Mouse (Mus musculus) liver, embryonic 15.5 days (tissue): ENCODE results near the gene Slc22a1. TPM values are rescaled to one million over a fixed set of nuclear protein-coding genes. Genes with fewer than 3 reads are reported as not detected.

Source experiments
- ATAC-seq: fragments of 200-750 bp; cut with Nextera tagmentation; 2 replicates; pipeline ENCODE4 v1.8.0; 2017; ENCODE audit warnings: moderate number of reproducible peaks, mild to moderate bottlenecking, moderate library complexity; ENCODE audit not compliant: insufficient read depth
- H3K27ac ChIP-seq: fragments of 300-500 bp; sonication (generic); replicated peaks from 2 replicates; pipeline ENCODE4 v1.5.1; 2015; ENCODE audit warnings: mild to moderate bottlenecking, inconsistent platforms
- H3K27me3 ChIP-seq: fragments of 300-500 bp; sonication (generic); 2 replicates; pipeline ENCODE4 v1.6.1; 2015; ENCODE audit warnings: mild to moderate bottlenecking, inconsistent platforms
- H3K36me3 ChIP-seq: fragments of 300-500 bp; sonication (generic); replicated peaks from 2 replicates; pipeline ENCODE4 v1.6.1; 2015; ENCODE audit warnings: moderate library complexity, mild to moderate bottlenecking, inconsistent platforms
- H3K4me1 ChIP-seq: fragments of 300-500 bp; sonication (generic); replicated peaks from 2 replicates; pipeline ENCODE4 v1.6.1; 2015; ENCODE audit warnings: inconsistent platforms
- H3K4me2 ChIP-seq: fragments of 300-500 bp; sonication (generic); 2 replicates; pipeline ENCODE4 v1.6.1; 2015; ENCODE audit warnings: moderate library complexity, mild to moderate bottlenecking, inconsistent platforms
- H3K4me3 ChIP-seq: fragments of 300-500 bp; sonication (generic); replicated peaks from 2 replicates; pipeline ENCODE4 v1.5.1; 2015; ENCODE audit warnings: mild to moderate bottlenecking, inconsistent platforms
- H3K9ac ChIP-seq: fragments of 300-500 bp; sonication (generic); 2 replicates; pipeline ENCODE4 v1.6.1; 2015; ENCODE audit warnings: moderate library complexity, mild to moderate bottlenecking, inconsistent platforms
- H3K9me3 ChIP-seq: fragments of 300-500 bp; sonication (generic); replicated peaks from 2 replicates; pipeline ENCODE4 v1.6.1; 2016; ENCODE audit warnings: inconsistent platforms
- WGBS: fragments of 180-500 bp; shearing (Covaris S2); methylation state at CpG from one replicate; pipeline ENCODE4 v1.1.7; 2015; ENCODE audit warnings: mixed read lengths; ENCODE audit not compliant: insufficient replicate concordance; 5-methylcytosine and 5-hydroxymethylcytosine counted together
- polyA plus RNA-seq: library from polyadenylated mRNA; unstranded; fragments of >200 nt; fragmentation: Nextera tagmentation; extraction: Ambion mirVana; gene quantifications from 2 replicates; pipeline ENCODE4 v1.2.1, GENCODE M21; 2015

Gene Slc22a1
- polyA plus RNA-seq, 1 experiment from 2014 or later: 0.05 TPM

DNA sequence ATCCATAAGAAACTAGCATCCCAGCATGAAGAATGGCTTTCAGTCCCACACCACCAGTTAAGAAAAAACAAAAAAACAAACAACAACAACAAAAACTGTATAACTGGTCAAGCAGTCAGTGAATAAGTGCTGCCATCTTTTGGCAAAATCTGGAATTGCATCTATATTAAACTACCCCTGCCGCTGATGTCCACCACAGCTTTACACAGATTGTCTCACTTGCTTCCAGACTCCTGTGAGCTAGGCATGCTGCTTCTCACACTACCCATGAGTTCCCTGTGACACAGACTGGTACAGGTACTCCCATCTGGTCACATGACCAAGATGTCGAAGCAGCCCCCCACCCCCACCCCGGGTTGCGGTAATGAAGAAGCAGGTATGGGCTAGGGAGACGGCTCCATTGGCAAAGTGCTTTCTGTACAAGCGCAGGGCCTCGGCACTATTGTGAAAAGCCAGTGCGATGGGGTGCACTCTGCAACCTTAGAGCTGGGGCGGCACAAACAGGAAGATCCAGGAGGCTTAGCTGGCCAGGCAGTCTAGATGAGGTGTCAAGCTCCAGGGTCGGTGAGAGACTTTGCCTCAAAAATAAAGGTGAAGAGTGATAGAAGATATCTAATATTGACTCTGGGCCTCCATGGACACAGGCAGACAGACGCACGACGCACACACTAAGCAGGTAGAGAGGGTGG is 14.9 kb downstream of the Slc22a1 start:
- no peak overlapping the region for H3K4me2 ChIP-seq
- peaks cover 21% of the 10 kb centered on the region for H3K27me3 ChIP-seq
- no peaks in the 10 kb centered on the region for H3K9me3 ChIP-seq
- no peak overlapping the region for H3K9ac ChIP-seq
- H3K27ac ChIP-seq: no peak overlapping the region
- ATAC-seq: no peak
- no peaks in the 10 kb centered on the region for H3K4me1 ChIP-seq
- no peaks in the 10 kb centered on the region for H3K36me3 ChIP-seq
- no peak overlapping the region for H3K4me3 ChIP-seq
- WGBS: 60% methylated on average over 13 of the region's 13 CpGs

- Histone ChIP-seq H3K4me2 (no peak overlapping the region), H3K27me3 (peaks cover 21% of the 10 kb centered on the region), H3K4me1 (no peaks in the 10 kb centered on the region), H3K4me3 (no peak overlapping the region), H3K36me3 (no peaks in the 10 kb centered on the region), H3K9me3 (no peaks in the 10 kb centered on the region), H3K27ac (no peak overlapping the region), H3K9ac (no peak overlapping the region)
- ATAC-seq: no peak
- 69% methylated on average over 10 of the region's 10 CpGs for WGBS
These were observed 16.4 kb downstream of the Slc22a1 start for GRCm38 (mm10) chr17:12659233-12659632.

- WGBS: 49% methylated on average over 7 of the region's 7 CpGs
- no peak overlapping the region for H3K27ac ChIP-seq
- H3K9me3 ChIP-seq: no peaks in the 10 kb centered on the region
- no peaks in the 10 kb centered on the region for H3K4me1 ChIP-seq
- no peak for ATAC-seq
- peaks cover 17% of the 10 kb centered on the region for H3K27me3 ChIP-seq
- H3K36me3 ChIP-seq: no peaks in the 10 kb centered on the region
- H3K9ac ChIP-seq: no peak overlapping the region
- H3K4me3 ChIP-seq: no peak overlapping the region
- H3K4me2 ChIP-seq: no peak overlapping the region
These were observed 16.8 kb downstream of the Slc22a1 start for GRCm38 (mm10) chr17:12658784-12659183.

DNA sequence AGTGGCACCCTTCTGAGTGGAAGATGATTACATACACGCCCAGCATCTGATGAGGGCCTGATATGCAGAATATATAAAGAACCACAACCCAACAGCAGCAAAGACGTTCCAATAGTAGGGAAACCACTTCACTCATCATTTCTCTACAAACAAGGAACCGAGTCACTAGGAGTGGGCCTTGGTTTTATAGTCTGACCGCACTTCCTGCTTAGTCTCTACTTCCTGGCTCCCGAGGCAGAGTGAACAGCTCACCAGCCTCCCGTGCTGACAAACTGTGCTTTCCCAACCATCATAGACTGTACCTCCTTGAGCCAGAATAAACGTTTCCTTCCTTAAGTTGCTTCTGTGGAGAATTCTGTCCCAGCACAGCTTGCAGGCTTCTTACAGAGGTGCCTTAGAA is 19.8 kb downstream of the Slc22a1 start:
- WGBS: 27% methylated on average over 7 of the region's 7 CpGs
- H3K9me3 ChIP-seq: no peaks in the 10 kb centered on the region
- no peaks in the 10 kb centered on the region for H3K36me3 ChIP-seq
- no peak overlapping the region for H3K4me3 ChIP-seq
- H3K4me1 ChIP-seq: no peaks in the 10 kb centered on the region
- no peak for ATAC-seq
- no peaks in the 10 kb centered on the region for H3K27me3 ChIP-seq
- H3K27ac ChIP-seq: no peak overlapping the region
- H3K9ac ChIP-seq: no peak overlapping the region
- H3K4me2 ChIP-seq: no peak overlapping the region

GRCm38 (mm10) chr17:12654061-12654460 is 21.6 kb downstream of the Slc22a1 start:
- no peaks in the 10 kb centered on the region for H3K36me3 ChIP-seq
- H3K4me1 ChIP-seq: no peaks in the 10 kb centered on the region
- no peak overlapping the region for H3K4me2 ChIP-seq
- no peak overlapping the region for H3K27ac ChIP-seq
- H3K9me3 ChIP-seq: no peaks in the 10 kb centered on the region
- H3K9ac ChIP-seq: no peak overlapping the region
- H3K27me3 ChIP-seq: no peaks in the 10 kb centered on the region
- WGBS: 68% methylated on average over 3 of the region's 3 CpGs
- H3K4me3 ChIP-seq: no peak overlapping the region
- ATAC-seq: no peak

- Histone ChIP-seq H3K9ac (no peak overlapping the region), H3K27me3 (0 out of 2 replicates have a peak, but pooled peaks cover 4% of the 10 kb centered on the region), H3K4me2 (no peak overlapping the region), H3K27ac (no peak overlapping the region), H3K9me3 (no peaks in the 10 kb centered on the region), H3K4me3 (no peak overlapping the region), H3K36me3 (no peaks in the 10 kb centered on the region), H3K4me1 (no peaks in the 10 kb centered on the region)
- ATAC-seq: no peak
- 79% methylated on average over 11 of the region's 11 CpGs for WGBS
These were observed 23.0 kb downstream of the Slc22a1 start for GRCm38 (mm10) chr17:12652604-12653003.

DNA sequence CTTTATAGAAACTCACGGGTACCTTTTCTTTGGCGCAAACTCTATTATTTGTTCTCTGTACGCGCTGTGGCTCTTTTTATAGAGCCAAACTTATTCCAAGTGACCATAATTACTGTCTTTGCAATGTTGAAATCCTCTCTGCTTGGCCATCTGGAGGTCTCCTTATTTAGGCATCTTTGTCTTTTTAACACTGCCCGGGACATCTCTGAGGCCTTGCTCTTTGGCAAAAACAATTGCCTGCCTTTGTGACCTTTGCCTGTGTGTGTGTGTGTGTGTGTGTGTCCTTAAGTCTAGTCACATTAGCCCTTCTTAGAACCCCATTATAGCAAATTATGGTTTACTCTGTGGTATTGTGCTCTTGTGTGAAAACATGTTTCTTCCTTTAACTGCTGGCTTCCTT is 30.2 kb downstream of the Slc22a1 start:
- Histone ChIP-seq H3K27me3 (0 out of 2 replicates have a peak, but pooled peaks cover 4% of the 10 kb centered on the region), H3K4me1 (no peaks in the 10 kb centered on the region), H3K4me3 (no peak overlapping the region), H3K9me3 (no peaks in the 10 kb centered on the region), H3K4me2 (no peak overlapping the region), H3K27ac (no peak overlapping the region), H3K36me3 (no peaks in the 10 kb centered on the region), H3K9ac (no peak overlapping the region)
- ATAC-seq: no peak
- 81% methylated on average over 5 of the region's 5 CpGs for WGBS

- no peaks in the 10 kb centered on the region for H3K27me3 ChIP-seq
- H3K4me3 ChIP-seq: no peak overlapping the region
- H3K4me2 ChIP-seq: no peak overlapping the region
- no peak overlapping the region for H3K9ac ChIP-seq
- 44% methylated on average over 4 of the region's 4 CpGs for WGBS
- no peaks in the 10 kb centered on the region for H3K4me1 ChIP-seq
- H3K36me3 ChIP-seq: no peaks in the 10 kb centered on the region
- no peak overlapping the region for H3K27ac ChIP-seq
- no peak for ATAC-seq
- H3K9me3 ChIP-seq: no peaks in the 10 kb centered on the region
These were observed 34.5 kb downstream of the Slc22a1 start for GRCm38 (mm10) chr17:12641087-12641486.

GRCm38 (mm10) chr17:12639585-12639984 is 36.0 kb downstream of the Slc22a1 start:
- no peak for ATAC-seq
- 66% methylated on average over 3 of the region's 3 CpGs for WGBS
- H3K4me3 ChIP-seq: no peak overlapping the region
- no peaks in the 10 kb centered on the region for H3K4me1 ChIP-seq
- H3K27me3 ChIP-seq: no peaks in the 10 kb centered on the region
- no peak overlapping the region for H3K27ac ChIP-seq
- no peak overlapping the region for H3K9ac ChIP-seq
- H3K9me3 ChIP-seq: no peaks in the 10 kb centered on the region
- H3K36me3 ChIP-seq: no peaks in the 10 kb centered on the region
- H3K4me2 ChIP-seq: no peak overlapping the region

DNA sequence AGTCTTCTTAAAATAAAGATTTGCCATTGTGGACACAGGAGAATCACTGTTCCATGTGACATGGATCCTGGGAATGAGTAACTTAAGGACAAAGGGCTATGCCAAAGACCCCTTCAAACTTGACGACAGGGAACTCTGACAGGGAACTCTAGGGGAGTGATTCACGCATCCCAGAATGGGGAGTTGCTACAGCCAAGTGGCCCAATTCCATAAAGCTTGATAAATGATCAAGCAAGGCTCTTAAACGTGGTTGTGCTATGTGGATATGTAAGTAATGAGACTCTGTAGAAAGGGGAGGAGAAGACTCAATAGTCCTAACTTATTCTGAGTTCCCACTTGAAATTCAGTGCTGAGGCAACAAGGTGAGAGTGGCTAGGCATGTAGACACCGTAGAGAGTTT is 40.8 kb downstream of the Slc22a1 start:
- WGBS: 52% methylated on average over 4 of the region's 4 CpGs
- no peaks in the 10 kb centered on the region for H3K4me1 ChIP-seq
- no peaks in the 10 kb centered on the region for H3K9me3 ChIP-seq
- ATAC-seq: no peak
- peaks cover 8% of the 10 kb centered on the region for H3K27me3 ChIP-seq
- no peak overlapping the region for H3K9ac ChIP-seq
- no peaks in the 10 kb centered on the region for H3K36me3 ChIP-seq
- no peak overlapping the region for H3K4me2 ChIP-seq
- H3K27ac ChIP-seq: no peak overlapping the region
- no peak overlapping the region for H3K4me3 ChIP-seq

GRCm38 (mm10) chr17:12631771-12632600 is 43.6 kb downstream of the Slc22a1 start:
- WGBS: 39% methylated on average over 7 of the region's 7 CpGs
- 0 out of 2 replicates have a peak, but pooled peaks have one; percentile 28 for ATAC-seq
- no peak overlapping the region for H3K4me3 ChIP-seq

More at GRCm38 (mm10) chr17:12631771-12632600, 43.6 kb downstream of the Slc22a1 start:
- H3K4me2 ChIP-seq: no peak overlapping the region
- H3K9me3 ChIP-seq: no peaks in the 10 kb centered on the region
- H3K36me3 ChIP-seq: no peaks in the 10 kb centered on the region
- H3K27ac ChIP-seq: no peak overlapping the region
- no peak overlapping the region for H3K9ac ChIP-seq
- peaks cover 8% of the 10 kb centered on the region for H3K27me3 ChIP-seq
- no peaks in the 10 kb centered on the region for H3K4me1 ChIP-seq
